Mouse (Mus musculus) retina, postnatal 7 days (tissue): ENCODE results near the gene Sptb.

Source experiments
- DNase-seq: peaks from one replicate; pipeline ENCODE4 v3.0.0-alpha.2; 2012; ENCODE audit warnings: low read depth, low spot score

Sptb gene

GRCm38 (mm10) chr12:76545786-76546370 is 164.5 kb downstream of the Sptb start:
- no peak for DNase-seq

GRCm38 (mm10) chr12:76541879-76542278 is 168.5 kb downstream of the Sptb start:
- no peak for DNase-seq

- DNase-seq = no peak
These were observed 168.9 kb downstream of the Sptb start for GRCm38 (mm10) chr12:76541475-76541874.

- no peak for DNase-seq
These were observed 169.6 kb downstream of the Sptb start for GRCm38 (mm10) chr12:76540701-76541221.

- DNase-seq = no peak
These were observed 170.2 kb downstream of the Sptb start for GRCm38 (mm10) chr12:76540169-76540568.

GRCm38 (mm10) chr12:76537434-76537833 is 172.9 kb downstream of the Sptb start:
- DNase-seq = no peak

- DNase-seq = no peak
These were observed 173.7 kb downstream of the Sptb start for GRCm38 (mm10) chr12:76536591-76537153.

- DNase-seq = no peak
These were observed 174.9 kb downstream of the Sptb start for GRCm38 (mm10) chr12:76535471-76535900.

GRCm38 (mm10) chr12:76534641-76535283 is 175.6 kb downstream of the Sptb start:
- no peak for DNase-seq

GRCm38 (mm10) chr12:76534233-76534632 is 176.1 kb downstream of the Sptb start:
- DNase-seq = no peak

GRCm38 (mm10) chr12:76533377-76534222 is 176.7 kb downstream of the Sptb start:
- DNase-seq = no peak

GRCm38 (mm10) chr12:76532926-76533376 is 177.4 kb downstream of the Sptb start:
- no peak for DNase-seq

GRCm38 (mm10) chr12:76531986-76532925 is 178.1 kb downstream of the Sptb start:
- no peak for DNase-seq

- DNase-seq = no peak
These were observed 179.7 kb downstream of the Sptb start, which contains the start of gene Plekhg3 for GRCm38 (mm10) chr12:76530580-76531139. Gene Plekhg3 (plus strand): TSS chr12:76530891.
